Mouse (Mus musculus) left cerebral cortex, postnatal 4 days (tissue): ENCODE measurements at regions not wholly inside any gene's neighbourhood (a gene's known extent, or its start where the extent isn't known, plus 50 kb on each side); places are given as distances from the start of the nearest gene placed in this dataset.

Experiments
- DNase-seq: peaks from one replicate; pipeline ENCODE4 v3.0.0-alpha.2; 2022
- intact Hi-C: fragments of 180-260 bp; cut with DNase I; formaldehyde crosslinking; loops from one replicate; pipeline ENCODE4 v1.15.1; 2025

- intact Hi-C loops, result loop anchor here (2.0 kb wide), 1 partner anchor 268 kb away; no protein-coding TSS in a partner anchor
- peak; percentile 68 for DNase-seq
These were observed 523.7 kb upstream of the Adam24 start for GRCm38 (mm10) chr8:40150911-40151797.

- no peak for DNase-seq
- intact Hi-C loops, result no loop called here
These were observed 522.4 kb upstream of the Adam24 start for GRCm38 (mm10) chr8:40152451-40152850.

GRCm38 (mm10) chr8:40186715-40187583 lies 487.9 kb upstream of the Adam24 start:
- intact Hi-C loops, result loop anchor here (10.0 kb wide), 1 partner anchor 308 kb away; no protein-coding TSS in a partner anchor
- DNase-seq, result peak; percentile 2

- DNase-seq, result peak; percentile 30
- intact Hi-C loops, result loop anchor here (10.0 kb wide), 1 partner anchor 307 kb away; no protein-coding TSS in a partner anchor
These were observed 487.3 kb upstream of the Adam24 start for GRCm38 (mm10) chr8:40187584-40187934.

- intact Hi-C loops, result no loop called here
- DNase-seq, result no peak
These were observed 482.6 kb upstream of the Adam24 start for GRCm38 (mm10) chr8:40192266-40192665.

- DNase-seq, result no peak
- intact Hi-C loops, result no loop called here
These were observed 481.7 kb upstream of the Adam24 start for GRCm38 (mm10) chr8:40193148-40193547.

- intact Hi-C loops, result no loop called here
- no peak for DNase-seq
These were observed 464.0 kb upstream of the Adam24 start for GRCm38 (mm10) chr8:40210871-40211270.

GRCm38 (mm10) chr8:40223521-40223920 lies 451.4 kb upstream of the Adam24 start:
- no peak for DNase-seq
- intact Hi-C loops, result no loop called here

- no peak for DNase-seq
- intact Hi-C loops, result no loop called here
These were observed 447.6 kb upstream of the Adam24 start for GRCm38 (mm10) chr8:40227262-40227661.
